ENCODE assay signal across 14 mouse cellular contexts in the genomic region with DNA sequence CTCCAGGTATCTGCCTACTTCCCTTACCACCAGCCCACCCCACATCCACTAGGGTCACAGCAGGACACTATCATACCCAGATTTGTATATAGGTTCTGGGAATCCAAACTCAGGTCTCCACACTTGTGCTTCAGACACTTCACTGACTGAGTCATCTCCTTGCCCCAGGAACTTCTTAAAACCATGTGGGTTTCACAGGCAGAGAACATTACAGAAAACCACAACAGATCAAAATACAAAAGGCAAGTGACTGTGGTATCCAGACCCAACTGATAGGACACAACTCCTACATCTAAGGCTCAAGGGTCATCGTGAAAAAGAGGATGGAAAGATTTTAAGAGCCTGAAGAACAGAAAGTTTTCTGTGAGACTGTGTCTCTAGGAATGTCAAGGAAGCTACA.
"Had no signal": no experiment of that assay in that cellular context is flagged by ENCODE, and none has a peak within 500 bp of the region (broad histone marks: within the 10 kb centered on the region; RNA-seq: fewer than 3 reads in every experiment).

No protein-coding gene starts in this region.

- DNase-seq: gastrocnemius, postnatal 14 days; gastrocnemius, postnatal 36 days; heart, adult 18-20 months; heart, postnatal 14 days; heart, postnatal 36 days; kidney, adult 11 months; kidney, adult 2 months; kidney, adult 9 months; kidney, postnatal 14 days; kidney, postnatal 36 days; layer of hippocampus, adult 9-11 months; layer of hippocampus, postnatal 36 days; left cerebral cortex, postnatal 4 days; liver, embryonic 13.5 days had no signal
